Mouse (Mus musculus) forebrain, embryonic 12.5 days (tissue): ENCODE data around the gene Ret. TPM values are rescaled to one million over a fixed set of nuclear protein-coding genes. Genes with fewer than 3 reads are reported as not detected.
A peak's percentile ranks its signal among the peaks of the same experiment; 100 is the strongest.

Source experiments
- ATAC-seq: fragments of 200-750 bp; cut with Nextera tagmentation; 2 replicates; pipeline ENCODE4 v1.8.0; 2017; ENCODE audit warnings: moderate TSS enrichment; ENCODE audit not compliant: low FRiP score
- H3K27ac ChIP-seq: fragments of 300-500 bp; sonication (generic); 2 replicates; pipeline ENCODE4 v1.5.1; 2016; ENCODE audit warnings: mild to moderate bottlenecking
- H3K27me3 ChIP-seq: fragments of 300-500 bp; sonication (generic); 2 replicates; pipeline ENCODE4 v1.6.1; 2016; ENCODE audit warnings: mild to moderate bottlenecking
- H3K36me3 ChIP-seq: fragments of 300-500 bp; sonication (generic); replicated peaks from 2 replicates; pipeline ENCODE4 v1.6.1; 2016; ENCODE audit warnings: mild to moderate bottlenecking
- H3K4me1 ChIP-seq: fragments of 300-500 bp; sonication (generic); 2 replicates; pipeline ENCODE4 v1.6.1; 2016
- H3K4me2 ChIP-seq: fragments of 300-500 bp; sonication (generic); 2 replicates; pipeline ENCODE4 v1.6.1; 2016; ENCODE audit warnings: mild to moderate bottlenecking, moderate library complexity
- H3K4me3 ChIP-seq: fragments of 300-500 bp; sonication (generic); replicated peaks from 2 replicates; pipeline ENCODE4 v1.5.1; 2016; ENCODE audit warnings: mild to moderate bottlenecking
- H3K9ac ChIP-seq: fragments of 300-500 bp; sonication (generic); 2 replicates; pipeline ENCODE4 v1.6.1; 2016; ENCODE audit warnings: mild to moderate bottlenecking
- H3K9me3 ChIP-seq: fragments of 300-500 bp; sonication (generic); 2 replicates; pipeline ENCODE4 v1.6.1; 2016
- WGBS: fragments of 180-500 bp; shearing (Covaris S2); methylation state at CpG from one replicate; pipeline ENCODE4 v1.1.7; 2016; 5-methylcytosine and 5-hydroxymethylcytosine counted together
- polyA plus RNA-seq: library from polyadenylated mRNA; unstranded; fragments of >200 nt; fragmentation: Nextera tagmentation; extraction: Ambion mirVana; gene quantifications from 2 replicates; pipeline ENCODE4 v1.2.1, GENCODE M21; 2016

Ret gene
- 0.81 and 0.84 TPM in 2 replicates for polyA plus RNA-seq

- peak within 1 kb of the TSS; percentile 63 for H3K4me3 ChIP-seq
- peak within 1 kb of the TSS; percentile 99 for H3K4me2 ChIP-seq
- H3K27me3 ChIP-seq = peaks cover 73% of the 10 kb centered on the region
- H3K36me3 ChIP-seq = no peaks in the 10 kb centered on the region
- no peaks in the 10 kb centered on the region for H3K9me3 ChIP-seq
- 0 out of 2 replicates have a peak, but pooled peaks have one; percentile 20 for ATAC-seq
- peak within 1 kb of the TSS; percentile 45 for H3K9ac ChIP-seq
- H3K27ac ChIP-seq = no peak within 1 kb of the TSS
- WGBS = under 1% methylated on average over 26 of the region's 26 CpGs
- H3K4me1 ChIP-seq = peaks cover 17% of the 10 kb centered on the region
These were observed at the start of gene Ret for GRCm38 (mm10) chr6:118197440-118197975. Ret (minus strand) TSS chr6:118197718.

- no peak overlapping the region for H3K4me2 ChIP-seq
These were observed 49.6 kb upstream of the Ret start for GRCm38 (mm10) chr6:118247161-118247560.

GRCm38 (mm10) chr6:118244106-118244505 lies 46.6 kb upstream of the Ret start:
- ATAC-seq = no peak
- Histone ChIP-seq H3K36me3 (no peaks in the 10 kb centered on the region), H3K4me3 (no peak overlapping the region), H3K27me3 (no peaks in the 10 kb centered on the region), H3K4me2 (no peak overlapping the region), H3K27ac (no peak overlapping the region), H3K9ac (no peak overlapping the region), H3K4me1 (no peaks in the 10 kb centered on the region), H3K9me3 (no peaks in the 10 kb centered on the region)
- WGBS = 85% methylated on average over 7 of the region's 7 CpGs

More at GRCm38 (mm10) chr6:118247161-118247560, 49.6 kb upstream of the Ret start:
- no peaks in the 10 kb centered on the region for H3K4me1 ChIP-seq
- H3K9me3 ChIP-seq = no peaks in the 10 kb centered on the region
- 95% methylated on average over 6 of the region's 6 CpGs for WGBS
- H3K27ac ChIP-seq = no peak overlapping the region
- H3K36me3 ChIP-seq = no peaks in the 10 kb centered on the region
- no peak overlapping the region for H3K9ac ChIP-seq
- H3K27me3 ChIP-seq = no peaks in the 10 kb centered on the region
- no peak overlapping the region for H3K4me3 ChIP-seq
- ATAC-seq = no peak

- Histone ChIP-seq H3K27ac (no peak overlapping the region), H3K36me3 (no peaks in the 10 kb centered on the region), H3K27me3 (no peaks in the 10 kb centered on the region), H3K4me2 (no peak overlapping the region), H3K9ac (no peak overlapping the region), H3K4me3 (no peak overlapping the region), H3K9me3 (no peaks in the 10 kb centered on the region), H3K4me1 (no peaks in the 10 kb centered on the region)
- ATAC-seq = no peak
- 87% methylated on average over 5 of the region's 5 CpGs for WGBS
These were observed 45.4 kb upstream of the Ret start for GRCm38 (mm10) chr6:118242941-118243340.

GRCm38 (mm10) chr6:118226072-118226471 lies 28.6 kb upstream of the Ret start:
- H3K27ac ChIP-seq = no peak overlapping the region
- no peak overlapping the region for H3K9ac ChIP-seq
- no peak for ATAC-seq
- no peak overlapping the region for H3K4me3 ChIP-seq
- WGBS = 27% methylated on average over 3 of the region's 3 CpGs
- no peaks in the 10 kb centered on the region for H3K9me3 ChIP-seq
- no peak overlapping the region for H3K4me2 ChIP-seq
- H3K27me3 ChIP-seq = no peaks in the 10 kb centered on the region
- H3K4me1 ChIP-seq = no peaks in the 10 kb centered on the region
- H3K36me3 ChIP-seq = no peaks in the 10 kb centered on the region

GRCm38 (mm10) chr6:118222471-118222870 lies 25.0 kb upstream of the Ret start:
- H3K9me3 ChIP-seq = no peaks in the 10 kb centered on the region
- H3K4me3 ChIP-seq = no peak overlapping the region
- no peaks in the 10 kb centered on the region for H3K4me1 ChIP-seq
- H3K9ac ChIP-seq = no peak overlapping the region
- WGBS = 75% methylated on average over 2 of the region's 2 CpGs
- H3K27me3 ChIP-seq = no peaks in the 10 kb centered on the region
- H3K4me2 ChIP-seq = no peak overlapping the region
- ATAC-seq = no peak
- no peak overlapping the region for H3K27ac ChIP-seq
- no peaks in the 10 kb centered on the region for H3K36me3 ChIP-seq

- H3K4me3 ChIP-seq = no peak overlapping the region
- H3K36me3 ChIP-seq = no peaks in the 10 kb centered on the region
- WGBS = 88% methylated on average over 9 of the region's 9 CpGs
- H3K4me2 ChIP-seq = no peak overlapping the region
- no peak for ATAC-seq
- H3K27ac ChIP-seq = no peak overlapping the region
- H3K9ac ChIP-seq = no peak overlapping the region
- no peaks in the 10 kb centered on the region for H3K9me3 ChIP-seq
- no peaks in the 10 kb centered on the region for H3K4me1 ChIP-seq
- H3K27me3 ChIP-seq = no peaks in the 10 kb centered on the region
These were observed 18.2 kb upstream of the Ret start for GRCm38 (mm10) chr6:118215676-118216075.

- Histone ChIP-seq H3K4me1 (peaks cover 4% of the 10 kb centered on the region; the same call in 1 of the 2 replicates), H3K4me3 (no peak overlapping the region), H3K9me3 (no peaks in the 10 kb centered on the region), H3K27ac (no peak overlapping the region), H3K4me2 (no peak overlapping the region), H3K36me3 (no peaks in the 10 kb centered on the region), H3K9ac (no peak overlapping the region), H3K27me3 (peaks cover 3% of the 10 kb centered on the region; the same call in 1 of the 2 replicates)
- no peak for ATAC-seq
- 92% methylated on average over 8 of the region's 8 CpGs for WGBS
These were observed 10.8 kb upstream of the Ret start for GRCm38 (mm10) chr6:118208326-118208725.

GRCm38 (mm10) chr6:118206386-118206785 lies 8.9 kb upstream of the Ret start:
- peaks cover 5% of the 10 kb centered on the region; the same call in 1 of the 2 replicates for H3K27me3 ChIP-seq
- no peak for ATAC-seq
- H3K4me3 ChIP-seq = no peak overlapping the region
- no peaks in the 10 kb centered on the region for H3K9me3 ChIP-seq
- no peaks in the 10 kb centered on the region for H3K36me3 ChIP-seq
- WGBS = 79% methylated on average over 6 of the region's 6 CpGs
- H3K4me1 ChIP-seq = peaks cover 4% of the 10 kb centered on the region; the same call in 1 of the 2 replicates
- H3K4me2 ChIP-seq = no peak overlapping the region
- H3K9ac ChIP-seq = no peak overlapping the region
- no peak overlapping the region for H3K27ac ChIP-seq

- H3K36me3 ChIP-seq = no peaks in the 10 kb centered on the region
- H3K4me2 ChIP-seq = no peak overlapping the region
- WGBS = 58% methylated on average over 7 of the region's 7 CpGs
- H3K4me3 ChIP-seq = no peak overlapping the region
- no peak for ATAC-seq
- no peaks in the 10 kb centered on the region for H3K9me3 ChIP-seq
- no peak overlapping the region for H3K9ac ChIP-seq
- peaks cover 8% of the 10 kb centered on the region for H3K27me3 ChIP-seq
- H3K4me1 ChIP-seq = peaks cover 4% of the 10 kb centered on the region; the same call in 1 of the 2 replicates
- no peak overlapping the region for H3K27ac ChIP-seq
These were observed 7.8 kb upstream of the Ret start for GRCm38 (mm10) chr6:118205176-118205890.

GRCm38 (mm10) chr6:118204112-118204511 lies 6.6 kb upstream of the Ret start:
- ATAC-seq = no peak
- no peaks in the 10 kb centered on the region for H3K9me3 ChIP-seq
- H3K27ac ChIP-seq = no peak overlapping the region
- H3K4me2 ChIP-seq = no peak overlapping the region
- no peak overlapping the region for H3K4me3 ChIP-seq
- H3K36me3 ChIP-seq = no peaks in the 10 kb centered on the region
- peaks cover 4% of the 10 kb centered on the region; the same call in 1 of the 2 replicates for H3K4me1 ChIP-seq
- peaks cover 20% of the 10 kb centered on the region for H3K27me3 ChIP-seq
- no peak overlapping the region for H3K9ac ChIP-seq
- 65% methylated on average over 1 of the region's 1 CpGs for WGBS

- peaks cover 17% of the 10 kb centered on the region for H3K4me1 ChIP-seq
- H3K27ac ChIP-seq = no peak overlapping the region
- H3K4me3 ChIP-seq = peak overlapping the region; percentile 63
- WGBS = under 1% methylated on average over 83 of the region's 84 CpGs
- peak overlapping the region; percentile 99 for H3K4me2 ChIP-seq
- no peaks in the 10 kb centered on the region for H3K36me3 ChIP-seq
- ATAC-seq = peak; percentile 64
- H3K27me3 ChIP-seq = peaks cover 79% of the 10 kb centered on the region
- peak overlapping the region; percentile 45 for H3K9ac ChIP-seq
- no peaks in the 10 kb centered on the region for H3K9me3 ChIP-seq
These were observed 623 bp downstream of the Ret start for GRCm38 (mm10) chr6:118196751-118197439.
